Mouse (Mus musculus): ENCODE measurements around the gene Mocs2. TPM values are rescaled to one million over a fixed set of nuclear protein-coding genes. Genes with fewer than 3 reads are reported as not detected.

Gene Mocs2
- polyA plus RNA-seq (2015; fragmentation: Nextera tagmentation; extraction: Ambion mirVana) = 105 and 109 TPM in 2 replicates

DNA sequence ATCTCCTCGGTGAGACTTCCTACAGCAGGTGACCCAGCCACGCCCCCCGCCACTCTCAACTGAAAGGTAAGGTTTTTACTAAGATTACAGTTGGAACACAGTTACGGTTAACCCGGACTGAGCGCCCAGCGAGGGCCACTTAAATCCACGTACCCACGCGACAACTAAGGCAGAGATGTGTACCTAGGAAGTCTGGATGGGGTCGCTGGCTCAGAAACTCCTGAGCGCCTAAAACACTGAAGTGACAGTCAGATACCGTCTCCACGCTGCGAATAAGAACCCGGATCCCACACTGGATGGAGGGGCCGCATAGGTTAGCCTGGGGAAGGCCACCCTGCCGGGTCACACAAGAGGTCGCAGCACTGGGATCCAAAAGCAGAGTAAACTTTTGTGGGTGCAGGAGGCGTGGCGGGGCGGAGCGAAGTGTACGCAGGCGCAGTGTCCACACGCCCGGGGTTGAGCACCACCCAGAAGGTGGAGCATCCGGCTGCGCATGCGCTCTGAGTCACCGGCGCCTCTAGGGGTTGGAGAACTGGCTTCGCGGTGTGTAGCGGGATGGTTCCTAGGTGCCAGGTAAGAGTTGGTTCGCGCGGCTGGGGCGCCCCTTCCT is at the start of gene Mocs2:
TSS of gene Mocs2 (plus strand) at position 486 of the 610 bp plus-strand sequence.
- Histone ChIP-seq H3K9me3 (ENCODE audit: control insufficient read depth, low read length) (no peaks in the 10 kb centered on the region), H3K36me3 (ENCODE audit: control insufficient read depth, insufficient read depth, low read length) (no peaks in the 10 kb centered on the region), H3K4me1 (replicated peaks; ENCODE audit: control insufficient read depth, insufficient read depth) (0 out of 2 replicates have a peak, but pooled peaks cover 3% of the 10 kb centered on the region), H3K27me3 (ENCODE audit: control insufficient read depth, insufficient read depth, low read length) (no peaks in the 10 kb centered on the region), H3K9ac (ENCODE audit: low read length) (peak within 1 kb of the TSS; percentile 67), H3K4me3 (ENCODE audit: low read depth, low read length) (peak within 1 kb of the TSS; percentile 74), H3K27ac (replicated peaks) (peak within 1 kb of the TSS; percentile 78), H3K4me2 (replicated peaks; ENCODE audit: low read depth) (peak within 1 kb of the TSS; percentile 89)
- DNase-seq (ENCODE audit: low spot score) = peak; percentile 97
- TF ChIP-seq EP300 (optimal IDR thresholded peaks at IDR 0.05) (no peak), CTCF (IDR thresholded peaks at IDR 0.05; ENCODE audit: low read depth) (peak; percentile 42)
- peak; percentile 98 for ATAC-seq (ENCODE audit: low FRiP score, low TSS enrichment)
- WGBS = under 1% methylated on average over 39 of the region's 39 CpGs

DNA sequence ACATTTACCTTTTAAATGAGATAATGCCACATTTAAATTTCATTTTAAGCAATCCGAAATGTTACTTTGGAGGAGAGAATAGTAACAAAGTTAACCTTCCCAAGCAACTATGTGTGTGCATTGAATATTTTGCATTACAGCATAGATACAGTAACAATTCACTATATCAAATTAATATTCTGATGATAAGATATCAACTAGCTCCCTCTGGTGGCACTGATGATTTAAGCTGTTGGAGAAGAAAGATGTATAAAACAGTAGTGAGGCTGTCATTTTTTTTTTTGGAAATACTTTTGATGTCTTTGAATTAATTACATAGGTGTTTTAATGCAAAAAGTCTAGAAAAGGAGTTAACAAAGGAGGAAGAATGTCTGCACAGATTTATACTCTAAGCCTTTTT is 26.5 kb upstream of the Mocs2 start:
- no peaks in the 10 kb centered on the region for H3K4me1 ChIP-seq (replicated peaks; ENCODE audit: control insufficient read depth, insufficient read depth)
- 81% methylated on average over 1 of the region's 1 CpGs for WGBS
- ATAC-seq (ENCODE audit: low FRiP score, low TSS enrichment) = no peak
- no peak overlapping the region for H3K4me2 ChIP-seq (replicated peaks; ENCODE audit: low read depth)
- TF ChIP-seq EP300 (optimal IDR thresholded peaks at IDR 0.05) = no peak
- TF ChIP-seq CTCF (IDR thresholded peaks at IDR 0.05; ENCODE audit: low read depth) = peak; percentile 72
- no peak for DNase-seq (ENCODE audit: low spot score)
- no peak overlapping the region for H3K27ac ChIP-seq (replicated peaks)
- H3K9me3 ChIP-seq (ENCODE audit: control insufficient read depth, low read length) = no peaks in the 10 kb centered on the region
- no peaks in the 10 kb centered on the region for H3K27me3 ChIP-seq (ENCODE audit: control insufficient read depth, insufficient read depth, low read length)
- no peaks in the 10 kb centered on the region for H3K36me3 ChIP-seq (ENCODE audit: control insufficient read depth, insufficient read depth, low read length)
- H3K9ac ChIP-seq (ENCODE audit: low read length) = no peak overlapping the region
- no peak overlapping the region for H3K4me3 ChIP-seq (ENCODE audit: low read depth, low read length)

DNA sequence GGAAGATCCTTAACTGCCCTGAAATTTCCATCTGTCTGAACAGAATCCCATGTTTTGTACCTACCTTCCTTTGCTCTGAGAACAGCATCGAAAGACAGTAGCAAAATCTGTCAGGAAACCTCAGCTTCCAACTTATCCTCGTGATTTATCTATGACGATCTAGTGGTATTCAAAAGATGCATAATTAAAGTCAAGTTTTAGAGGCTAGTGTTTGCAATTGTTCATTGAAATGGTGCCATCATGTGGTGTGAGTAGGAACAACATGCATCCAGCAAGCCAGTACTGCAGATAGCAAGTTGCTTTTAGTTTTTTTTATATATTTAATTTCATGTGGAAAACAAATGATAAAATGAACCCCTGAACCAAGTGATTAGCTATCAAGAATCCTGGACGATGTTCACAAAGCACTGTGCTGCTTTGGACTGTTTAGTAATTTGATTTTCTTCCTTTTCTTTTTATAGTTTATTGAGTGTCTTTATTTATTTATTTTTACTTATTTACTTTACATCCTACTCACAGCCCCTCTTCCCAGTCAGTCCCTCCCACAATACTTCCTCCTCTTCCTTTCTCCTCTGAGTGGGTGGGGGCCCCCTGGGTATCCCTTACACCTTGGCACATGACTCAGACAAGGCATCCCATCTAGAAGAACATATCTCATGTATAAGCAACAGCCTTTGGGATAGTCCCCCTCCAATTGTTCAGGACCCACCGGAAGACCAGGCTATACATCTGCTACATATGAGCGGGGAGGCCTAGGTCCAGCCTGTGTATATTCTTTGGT is 24.6 kb upstream of the Mocs2 start:
- WGBS = 41% methylated on average over 6 of the region's 6 CpGs
- H3K4me3 ChIP-seq (ENCODE audit: low read depth, low read length) = no peak overlapping the region
- DNase-seq (ENCODE audit: low spot score) (peak; percentile 46), ATAC-seq (ENCODE audit: low FRiP score, low TSS enrichment) (no peak)
- H3K27ac ChIP-seq (replicated peaks) = no peak overlapping the region
- H3K4me2 ChIP-seq (replicated peaks; ENCODE audit: low read depth) = no peak overlapping the region
- no peaks in the 10 kb centered on the region for H3K27me3 ChIP-seq (ENCODE audit: control insufficient read depth, insufficient read depth, low read length)
- H3K36me3 ChIP-seq (ENCODE audit: control insufficient read depth, insufficient read depth, low read length) = no peaks in the 10 kb centered on the region
- H3K9ac ChIP-seq (ENCODE audit: low read length) = no peak overlapping the region
- H3K9me3 ChIP-seq (ENCODE audit: control insufficient read depth, low read length) = no peaks in the 10 kb centered on the region
- TF ChIP-seq EP300 (optimal IDR thresholded peaks at IDR 0.05) = no peak
- TF ChIP-seq CTCF (IDR thresholded peaks at IDR 0.05; ENCODE audit: low read depth) = peak; percentile 80
- H3K4me1 ChIP-seq (replicated peaks; ENCODE audit: control insufficient read depth, insufficient read depth) = no peaks in the 10 kb centered on the region

DNA sequence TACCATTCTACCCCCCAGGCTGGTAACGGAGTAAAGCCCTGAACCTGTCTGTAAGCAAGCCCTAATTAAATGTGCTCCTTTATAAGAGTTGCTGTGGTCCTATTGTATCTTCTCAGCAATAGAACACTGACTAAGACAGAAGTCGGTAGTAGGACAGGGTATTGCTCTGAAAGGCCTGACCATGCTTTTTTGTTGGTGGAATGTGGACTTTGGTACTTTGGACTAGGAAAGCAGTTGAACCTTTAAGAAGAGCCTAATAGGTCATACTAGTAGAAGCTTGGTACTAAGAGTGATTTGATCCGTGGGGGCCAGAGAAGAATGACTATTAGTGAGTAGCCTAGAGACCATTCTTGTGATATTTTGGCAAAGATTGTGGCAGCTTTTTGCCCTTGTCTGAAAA is 16.2 kb upstream of the Mocs2 start:
- H3K9ac ChIP-seq (ENCODE audit: low read length) = no peak overlapping the region
- H3K9me3 ChIP-seq (ENCODE audit: control insufficient read depth, low read length) = no peaks in the 10 kb centered on the region
- no peaks in the 10 kb centered on the region for H3K4me1 ChIP-seq (replicated peaks; ENCODE audit: control insufficient read depth, insufficient read depth)
- TF ChIP-seq EP300 (optimal IDR thresholded peaks at IDR 0.05) = no peak
- no peak for TF ChIP-seq CTCF (IDR thresholded peaks at IDR 0.05; ENCODE audit: low read depth)
- ATAC-seq (ENCODE audit: low FRiP score, low TSS enrichment) (no peak), DNase-seq (ENCODE audit: low spot score) (no peak)
- no peaks in the 10 kb centered on the region for H3K36me3 ChIP-seq (ENCODE audit: control insufficient read depth, insufficient read depth, low read length)
- WGBS = 82% methylated on average over 3 of the region's 3 CpGs
- no peaks in the 10 kb centered on the region for H3K27me3 ChIP-seq (ENCODE audit: control insufficient read depth, insufficient read depth, low read length)
- no peak overlapping the region for H3K27ac ChIP-seq (replicated peaks)
- H3K4me2 ChIP-seq (replicated peaks; ENCODE audit: low read depth) = no peak overlapping the region
- H3K4me3 ChIP-seq (ENCODE audit: low read depth, low read length) = no peak overlapping the region

DNA sequence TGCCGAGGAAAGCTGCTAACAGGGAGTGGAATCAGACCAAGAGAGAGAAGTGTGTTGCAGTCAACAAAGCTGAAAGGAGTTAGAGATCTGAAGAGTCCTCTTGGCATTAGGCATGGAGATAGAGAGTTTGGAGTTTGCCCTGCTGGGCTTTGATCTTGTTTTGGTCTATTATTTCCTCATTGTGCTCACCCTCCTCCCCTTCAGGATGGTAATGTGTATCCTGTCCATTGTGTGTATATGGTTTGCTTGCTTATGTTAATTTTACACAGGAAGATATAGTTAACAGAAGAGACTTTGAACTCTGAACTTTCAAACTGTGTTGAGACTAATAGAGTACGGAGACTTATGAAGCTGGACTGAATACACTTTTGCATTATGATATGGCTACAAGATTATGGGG is 15.1 kb upstream of the Mocs2 start:
- Histone ChIP-seq H3K27me3 (ENCODE audit: control insufficient read depth, insufficient read depth, low read length) (no peaks in the 10 kb centered on the region), H3K36me3 (ENCODE audit: control insufficient read depth, insufficient read depth, low read length) (no peaks in the 10 kb centered on the region), H3K9ac (ENCODE audit: low read length) (no peak overlapping the region), H3K9me3 (ENCODE audit: control insufficient read depth, low read length) (no peaks in the 10 kb centered on the region), H3K27ac (replicated peaks) (no peak overlapping the region), H3K4me1 (replicated peaks; ENCODE audit: control insufficient read depth, insufficient read depth) (no peaks in the 10 kb centered on the region), H3K4me2 (replicated peaks; ENCODE audit: low read depth) (no peak overlapping the region), H3K4me3 (ENCODE audit: low read depth, low read length) (no peak overlapping the region)
- WGBS = 66% methylated on average over 2 of the region's 2 CpGs
- ATAC-seq (ENCODE audit: low FRiP score, low TSS enrichment) (no peak), DNase-seq (ENCODE audit: low spot score) (no peak)
- no peak for TF ChIP-seq EP300 (optimal IDR thresholded peaks at IDR 0.05)
- no peak for TF ChIP-seq CTCF (IDR thresholded peaks at IDR 0.05; ENCODE audit: low read depth)
